Mouse (Mus musculus): Measurements from ENCODE around the gene Notch2.
A peak's percentile ranks its signal among the peaks of the same experiment; 100 is the strongest.
"Not testable (repeated sequence)": the region's sequence is repeated elsewhere in the genome, so short reads cannot be mapped to it uniquely, and the experiment has no call there.

Gene Notch2

DNA sequence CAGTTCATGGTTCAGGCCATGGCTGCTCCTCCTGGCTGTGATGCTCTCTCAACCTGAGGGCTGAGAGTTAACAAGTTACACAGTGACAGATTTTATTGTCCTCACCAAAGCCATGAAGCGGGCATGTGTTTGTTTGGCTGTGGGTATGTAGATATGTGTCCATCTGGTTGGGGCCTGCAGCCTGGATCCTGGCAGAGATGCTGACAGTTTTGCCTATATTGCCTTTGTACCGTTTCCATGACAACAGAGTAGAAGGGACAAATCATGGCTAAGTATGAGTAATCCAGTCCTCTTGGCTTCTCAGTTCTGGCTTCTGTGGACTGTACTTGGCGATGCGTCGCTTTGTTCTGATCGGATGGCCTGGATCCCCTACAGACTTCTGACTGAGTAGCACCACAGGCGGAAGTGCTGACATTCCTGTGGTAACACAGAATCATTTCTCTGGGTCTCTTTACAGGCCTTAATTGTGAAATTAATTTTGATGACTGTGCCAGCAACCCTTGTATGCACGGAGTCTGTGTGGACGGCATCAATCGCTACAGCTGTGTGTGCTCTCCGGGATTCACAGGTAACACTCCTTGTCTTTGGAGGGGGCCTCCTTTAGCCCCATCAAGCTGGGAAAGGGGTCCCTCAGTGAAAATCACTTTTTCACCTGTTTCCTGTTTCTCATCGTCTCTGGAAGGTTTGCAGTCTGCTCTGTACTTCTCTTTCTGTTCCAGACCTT, 93.4 kb downstream of the Notch2 start:
- peak in 1 of 2 experiments; percentile 10 for DNase-seq

DNA sequence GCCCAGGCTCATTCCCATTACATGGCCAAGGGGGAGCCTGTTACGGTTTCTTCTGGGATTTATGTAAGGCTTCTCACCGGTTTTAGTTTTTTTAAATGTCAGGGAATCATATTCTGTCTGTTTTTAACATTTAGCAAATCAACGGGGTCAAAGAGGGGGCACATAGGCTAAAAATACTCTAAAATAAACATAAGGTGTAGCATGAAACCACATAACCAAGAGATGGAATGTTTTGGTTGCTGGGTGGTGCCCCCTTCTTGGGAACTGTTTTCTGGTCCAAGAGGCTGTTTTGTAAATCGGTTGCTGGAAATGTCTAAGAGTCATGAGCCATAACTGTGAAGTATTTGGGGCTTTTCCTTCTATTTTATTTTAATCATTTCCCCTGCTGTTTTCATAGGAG, 95.1 kb downstream of the Notch2 start:
- no peak for DNase-seq

DNA sequence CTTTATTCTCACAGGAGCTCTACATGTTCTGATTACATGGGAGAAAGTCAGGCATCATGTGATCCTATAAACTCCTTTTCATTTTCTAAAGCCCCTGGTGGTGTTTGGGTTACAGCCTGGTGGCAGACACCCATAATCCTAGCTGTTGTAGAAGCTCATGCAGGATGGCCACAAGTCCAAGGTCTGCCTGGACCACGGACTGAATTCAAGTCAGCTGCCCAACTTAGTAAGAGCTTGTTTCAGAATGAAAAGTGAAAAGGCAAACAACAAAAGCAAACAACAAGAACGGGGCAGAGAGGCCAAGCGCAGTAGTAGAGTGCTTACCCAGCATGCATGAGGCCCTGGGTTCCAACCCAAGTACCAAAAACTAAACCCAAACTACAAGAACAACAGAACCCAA, 95.5 kb downstream of the Notch2 start:
- DNase-seq, result no peak

DNA sequence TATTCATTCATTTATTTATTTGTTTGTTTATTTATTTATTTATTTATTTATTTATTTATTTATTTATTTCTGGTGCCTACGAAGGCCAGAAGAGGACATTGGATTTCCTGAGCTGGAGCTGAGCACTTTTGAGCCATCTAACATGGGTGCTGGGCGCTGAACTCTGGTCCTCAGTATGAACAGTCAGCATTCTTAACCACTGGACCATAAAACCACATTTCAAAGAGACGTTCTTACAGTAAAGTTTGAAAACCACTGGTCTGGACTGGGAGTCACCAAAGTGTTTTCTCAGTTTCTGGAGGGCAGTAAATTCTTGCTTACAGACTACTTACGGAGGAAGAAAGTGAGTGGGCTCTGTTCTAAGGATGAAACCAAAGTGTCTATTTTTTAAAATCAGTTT, 97.3 kb downstream of the Notch2 start:
- no peak for DNase-seq

DNA sequence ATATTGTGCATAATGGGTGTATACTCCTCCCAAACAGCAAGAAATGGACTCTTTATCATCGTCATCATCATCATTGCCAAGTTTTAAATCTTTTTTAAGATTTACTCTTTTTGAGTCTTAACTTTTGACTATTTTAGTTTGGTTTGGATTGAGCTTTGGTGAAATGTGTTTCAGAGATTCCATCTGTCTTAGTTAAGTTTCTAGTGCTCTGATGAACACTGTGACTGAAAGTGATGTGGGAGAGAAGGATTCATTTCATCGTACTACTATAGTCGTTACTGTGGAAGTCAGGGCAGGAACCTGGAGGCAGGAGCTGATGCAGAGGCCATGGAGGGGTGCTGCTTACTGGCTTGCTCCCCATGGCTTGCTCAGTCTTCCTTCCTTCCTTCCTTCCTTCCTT, 104.9 kb downstream of the Notch2 start:
- DNase-seq, result no peak

DNA sequence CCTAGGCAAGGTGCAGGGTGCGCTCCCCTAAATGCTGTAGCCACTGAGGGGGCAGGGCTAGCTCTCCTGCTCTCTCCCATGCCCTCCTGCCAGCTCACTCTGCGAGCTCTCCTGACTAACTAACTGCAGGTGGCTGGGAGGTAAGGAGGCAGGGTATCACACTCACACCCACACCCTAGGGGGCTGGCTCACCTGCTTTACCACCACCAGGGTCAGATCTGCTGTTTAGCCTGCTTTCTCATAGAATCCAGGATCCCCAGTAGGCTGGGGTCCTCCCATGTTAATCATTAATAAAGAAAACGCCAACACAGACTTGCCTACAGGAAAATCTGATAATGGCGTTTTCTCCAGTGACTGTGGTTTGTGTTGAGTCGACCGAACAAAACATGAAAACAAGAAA, 106.0 kb downstream of the Notch2 start:
- DNase-seq, result no peak

DNA sequence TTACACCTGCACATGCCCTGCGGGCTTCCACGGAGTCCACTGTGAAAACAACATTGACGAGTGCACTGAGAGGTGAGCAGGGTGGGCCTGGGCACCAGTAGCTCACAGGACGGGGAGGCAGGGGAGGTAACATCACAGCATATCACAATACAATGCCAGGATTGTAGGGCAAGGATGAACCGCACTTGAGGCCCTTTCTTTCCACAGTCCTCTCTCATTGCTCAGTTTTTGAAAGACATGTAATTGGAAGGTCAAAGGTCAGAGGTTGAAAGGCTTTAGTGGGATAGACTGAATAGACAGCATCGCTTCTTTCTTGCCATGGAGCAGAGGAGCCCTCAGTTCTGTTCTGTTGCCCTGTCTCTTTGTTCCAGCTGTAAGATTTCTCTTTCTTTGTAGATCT, 107.6 kb downstream of the Notch2 start:
- no peak for DNase-seq

DNA sequence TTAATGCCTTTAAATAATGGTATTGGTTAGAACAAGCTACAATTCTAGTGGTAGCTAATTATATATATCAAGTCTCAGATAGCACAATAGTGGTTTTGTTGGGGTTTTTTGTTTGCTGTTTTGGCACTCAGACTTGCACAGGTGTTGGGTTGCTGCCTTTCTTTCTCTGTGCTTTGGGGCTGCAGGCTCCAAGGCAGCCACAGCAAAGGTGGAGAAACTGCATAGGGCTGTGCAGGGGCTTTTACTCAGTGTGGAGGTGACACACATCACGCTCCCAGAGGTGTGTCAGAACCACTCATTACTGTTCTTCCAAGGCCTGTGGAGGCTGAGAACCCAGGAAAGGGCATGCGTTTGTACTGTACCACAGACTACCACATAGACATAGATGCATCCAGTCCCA, 114.4 kb downstream of the Notch2 start:
- DNase-seq, result no peak

DNA sequence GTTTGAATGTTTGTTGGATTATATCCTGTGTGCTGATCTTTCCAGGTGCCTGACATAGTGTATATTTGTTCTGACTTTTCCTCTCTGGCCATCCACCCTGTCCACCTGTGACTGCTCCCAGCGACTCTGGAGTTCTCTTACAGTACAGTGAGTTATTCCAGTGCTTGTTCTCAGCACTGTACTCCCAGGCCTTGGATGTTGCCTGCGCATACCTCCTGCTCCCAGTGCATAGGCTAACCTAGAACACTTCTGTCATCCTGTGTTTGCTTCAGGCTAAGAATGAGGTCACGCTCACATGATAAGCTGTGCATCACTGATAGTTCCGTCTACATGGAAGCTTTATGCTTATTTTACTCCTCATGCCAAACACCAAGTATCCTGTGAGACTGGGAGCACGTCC, 115.4 kb downstream of the Notch2 start:
- no peak for DNase-seq

DNA sequence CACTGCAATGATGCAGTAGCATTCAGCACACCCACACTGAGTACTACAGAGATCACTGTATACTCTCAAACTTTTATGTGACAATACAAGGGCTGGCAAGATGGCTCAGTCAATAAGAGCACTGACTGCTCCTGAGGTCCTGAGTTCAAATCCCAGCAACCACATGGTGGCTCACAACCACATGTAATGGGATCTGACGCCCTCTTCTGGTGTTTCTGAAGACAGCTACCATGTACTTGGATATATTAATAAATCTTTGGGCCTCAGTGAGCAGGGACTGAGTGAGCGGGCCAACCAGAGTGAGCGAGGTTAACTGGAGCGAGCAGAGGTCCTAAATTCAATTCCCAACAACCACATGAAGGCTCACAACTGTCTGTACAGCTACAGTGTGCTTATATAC, 118.8 kb downstream of the Notch2 start:
- DNase-seq, result not testable (repeated sequence)

DNA sequence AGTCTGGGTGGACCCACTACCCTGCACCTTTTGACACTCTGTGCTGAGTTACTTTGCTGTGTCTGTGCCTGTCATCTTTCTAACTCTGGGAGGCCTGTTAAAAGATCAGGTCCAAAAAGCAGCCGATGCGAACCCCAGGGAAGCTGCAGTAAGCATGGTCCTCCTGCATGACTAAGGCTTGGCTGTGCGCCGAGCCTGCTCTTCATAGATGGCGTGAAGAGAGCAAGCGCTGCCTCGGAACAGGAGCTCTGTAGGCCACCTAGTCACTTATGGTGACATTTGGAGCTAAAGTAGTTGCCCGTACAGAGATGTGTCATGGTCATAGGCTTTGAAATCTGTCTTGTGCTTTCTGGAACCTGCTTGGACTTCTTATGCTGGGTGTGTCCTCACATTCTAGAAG, 119.3 kb downstream of the Notch2 start:
- no peak for DNase-seq

DNA sequence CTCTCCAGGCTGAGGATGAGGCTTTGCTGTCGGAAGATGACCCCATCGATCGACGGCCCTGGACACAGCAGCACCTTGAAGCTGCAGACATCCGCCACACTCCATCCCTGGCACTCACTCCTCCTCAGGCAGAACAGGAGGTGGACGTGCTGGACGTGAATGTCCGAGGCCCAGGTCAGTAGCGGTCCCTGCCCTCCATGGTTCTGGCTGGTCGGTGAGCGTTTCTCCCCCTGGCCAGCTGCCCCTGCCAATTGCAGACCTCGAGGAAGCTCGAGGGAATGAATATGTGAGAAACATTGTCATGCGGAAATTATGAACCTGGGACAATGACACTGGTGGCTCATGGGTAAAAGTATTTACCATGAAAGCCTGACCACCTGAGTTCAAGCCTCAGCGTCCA, 128.1 kb downstream of the Notch2 start:
- DNase-seq, result no peak

DNA sequence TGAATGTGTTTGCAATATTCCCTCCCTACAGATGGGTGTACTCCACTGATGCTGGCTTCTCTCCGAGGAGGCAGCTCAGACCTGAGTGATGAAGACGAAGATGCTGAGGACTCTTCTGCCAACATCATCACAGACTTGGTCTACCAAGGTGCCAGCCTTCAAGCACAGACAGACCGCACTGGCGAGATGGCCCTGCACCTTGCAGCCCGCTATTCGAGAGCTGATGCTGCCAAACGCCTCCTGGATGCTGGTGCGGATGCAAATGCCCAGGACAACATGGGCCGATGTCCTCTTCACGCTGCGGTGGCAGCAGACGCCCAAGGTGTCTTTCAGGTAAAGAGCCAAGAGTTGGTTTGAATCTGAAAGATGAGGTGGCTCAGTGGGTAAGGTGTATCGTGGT, 129.5 kb downstream of the Notch2 start:
- DNase-seq, result no peak

DNA sequence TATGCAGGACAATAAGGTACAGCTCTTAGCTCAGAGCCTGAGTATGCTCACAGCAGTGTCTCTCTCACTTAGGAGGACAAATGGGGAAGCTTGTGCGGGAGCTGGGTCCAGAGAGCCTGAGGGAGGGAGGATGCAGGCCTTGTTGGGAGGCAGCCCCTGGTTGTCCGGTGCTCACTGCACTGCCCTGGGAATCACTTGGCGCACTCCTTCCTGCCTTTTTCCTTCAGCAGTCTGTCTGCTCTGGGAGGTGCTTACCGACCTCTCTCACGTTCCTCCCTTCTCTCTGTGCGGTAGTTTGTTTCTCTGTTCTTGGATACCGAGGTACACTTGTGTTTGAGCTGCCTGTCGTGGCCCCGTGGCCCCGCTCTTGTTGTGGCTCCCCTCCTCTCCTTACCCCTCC, 131.9 kb downstream of the Notch2 start:
- DNase-seq, result no peak

DNA sequence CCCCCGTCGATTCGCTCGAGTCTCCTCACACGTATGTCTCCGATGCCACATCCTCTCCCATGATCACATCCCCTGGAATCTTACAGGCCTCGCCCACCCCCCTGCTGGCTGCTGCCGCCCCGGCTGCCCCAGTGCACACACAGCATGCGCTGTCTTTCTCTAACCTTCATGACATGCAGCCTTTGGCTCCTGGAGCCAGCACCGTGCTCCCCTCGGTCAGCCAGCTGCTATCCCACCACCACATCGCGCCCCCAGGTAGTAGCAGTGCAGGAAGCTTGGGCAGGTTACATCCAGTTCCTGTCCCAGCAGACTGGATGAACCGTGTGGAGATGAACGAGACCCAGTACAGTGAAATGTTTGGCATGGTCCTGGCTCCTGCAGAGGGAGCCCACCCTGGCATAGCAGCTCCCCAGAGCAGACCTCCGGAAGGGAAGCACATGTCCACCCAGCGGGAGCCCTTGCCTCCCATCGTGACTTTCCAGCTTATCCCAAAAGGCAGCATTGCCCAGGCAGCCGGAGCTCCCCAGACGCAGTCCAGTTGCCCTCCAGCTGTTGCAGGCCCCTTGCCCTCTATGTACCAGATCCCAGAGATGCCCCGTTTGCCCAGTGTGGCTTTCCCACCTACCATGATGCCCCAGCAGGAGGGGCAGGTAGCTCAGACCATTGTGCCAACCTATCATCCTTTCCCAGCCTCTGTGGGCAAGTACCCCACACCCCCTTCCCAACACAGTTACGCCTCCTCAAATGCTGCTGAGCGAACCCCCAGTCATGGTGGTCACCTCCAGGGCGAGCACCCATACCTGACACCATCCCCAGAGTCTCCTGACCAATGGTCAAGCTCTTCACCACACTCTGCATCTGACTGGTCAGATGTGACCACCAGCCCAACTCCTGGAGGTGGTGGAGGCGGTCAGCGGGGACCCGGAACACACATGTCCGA, 133.4 kb downstream of the Notch2 start:
- no peak for DNase-seq

DNA sequence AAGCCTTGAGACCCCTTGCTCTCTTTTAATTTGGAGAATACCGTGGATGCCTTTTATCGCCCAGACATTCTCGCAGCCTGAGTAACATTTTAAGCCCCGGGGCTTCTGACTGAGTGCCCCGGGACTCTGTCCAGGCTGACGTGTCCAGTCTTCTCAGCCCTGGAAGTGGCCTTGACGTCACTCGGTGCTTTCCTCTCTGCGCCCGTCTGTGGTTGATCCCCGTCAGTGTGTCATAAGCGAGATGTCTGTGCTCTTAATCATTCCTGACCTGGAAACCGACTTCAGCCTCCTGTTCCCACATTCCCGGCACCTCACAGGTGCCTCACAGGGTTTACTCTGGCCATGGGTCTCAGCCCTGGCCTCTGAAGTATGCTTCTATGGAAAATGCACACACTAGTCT, 134.4 kb downstream of the Notch2 start:
- DNase-seq, result no peak

DNA sequence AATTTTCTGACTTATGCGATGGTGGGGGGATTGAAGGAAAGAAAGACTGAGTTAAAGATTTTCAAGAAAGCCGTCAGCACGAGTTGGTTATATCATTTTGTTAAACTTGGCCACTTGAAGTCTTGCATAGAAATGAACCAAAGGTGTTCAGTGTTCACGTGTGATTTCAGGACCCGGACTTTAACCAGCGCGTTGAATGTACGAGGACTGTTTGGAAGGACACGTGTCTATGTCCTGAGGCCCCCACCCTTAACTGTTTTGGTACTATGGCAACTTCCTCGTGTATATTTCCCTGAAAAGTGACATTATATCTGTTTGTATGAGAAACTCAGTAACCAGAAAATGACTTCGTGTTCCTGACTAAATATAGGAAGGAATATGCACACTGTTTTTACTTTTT, 136.6 kb downstream of the Notch2 start:
- DNase-seq, result no peak

DNA sequence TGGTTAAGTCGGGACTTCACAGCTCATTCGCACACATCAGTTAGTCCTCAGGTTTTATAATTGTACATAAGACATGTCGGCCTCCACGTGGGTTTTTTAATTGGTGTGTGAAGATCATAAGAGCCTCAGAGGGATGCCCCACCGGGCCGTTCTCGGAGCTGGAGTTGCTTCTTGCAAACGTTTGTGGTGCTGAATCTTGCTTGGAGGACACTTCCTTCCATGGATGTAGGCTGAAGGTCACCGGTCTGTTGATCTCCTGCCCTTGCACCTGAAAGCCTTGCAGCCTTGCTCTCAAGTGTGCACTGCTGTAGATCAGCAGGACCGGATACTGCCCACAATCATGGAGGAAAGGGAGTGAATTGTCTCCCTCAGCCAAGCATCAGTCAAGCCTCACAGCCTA, 137.7 kb downstream of the Notch2 start:
- DNase-seq, result no peak

DNA sequence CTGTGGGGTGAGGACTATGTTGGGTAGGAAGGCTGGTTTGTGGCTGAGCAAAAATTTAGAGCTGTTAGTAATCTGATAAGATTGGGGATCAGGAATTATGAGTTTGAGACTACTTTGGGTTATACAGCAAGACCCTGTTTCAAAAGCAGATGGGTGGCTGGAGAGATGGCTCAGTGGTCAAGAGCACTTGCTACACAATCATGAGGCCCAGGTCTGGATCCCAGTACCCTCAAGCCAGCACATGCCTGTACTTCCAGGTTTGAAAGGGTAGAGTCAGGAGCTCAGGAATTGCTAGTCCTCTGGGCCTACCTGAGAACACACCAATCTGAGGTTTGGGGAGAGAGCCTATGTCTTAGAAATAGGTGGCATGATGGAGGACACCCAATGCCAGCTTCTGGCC, 140.1 kb downstream of the Notch2 start:
- DNase-seq, result no peak

DNA sequence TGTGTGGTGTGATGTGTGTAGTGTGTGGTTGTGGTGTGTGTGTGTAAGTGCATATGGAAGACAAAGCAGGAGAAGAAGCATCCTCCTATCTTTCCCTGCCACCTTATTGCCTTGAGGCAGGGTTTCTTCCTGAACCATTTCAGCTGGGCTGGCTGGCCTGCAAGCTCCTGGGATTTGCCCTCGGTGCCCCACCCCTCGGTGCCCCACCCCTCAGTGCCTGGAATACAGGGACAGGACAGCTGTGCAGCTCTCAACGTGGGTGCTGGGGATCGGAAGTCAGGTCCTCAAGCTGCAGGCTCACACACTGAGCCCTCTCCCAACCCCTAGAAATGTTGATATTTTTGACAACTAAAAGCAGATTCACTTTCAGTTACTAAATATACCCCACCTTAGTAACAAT, 142.8 kb downstream of the Notch2 start:
- no peak for DNase-seq

DNA sequence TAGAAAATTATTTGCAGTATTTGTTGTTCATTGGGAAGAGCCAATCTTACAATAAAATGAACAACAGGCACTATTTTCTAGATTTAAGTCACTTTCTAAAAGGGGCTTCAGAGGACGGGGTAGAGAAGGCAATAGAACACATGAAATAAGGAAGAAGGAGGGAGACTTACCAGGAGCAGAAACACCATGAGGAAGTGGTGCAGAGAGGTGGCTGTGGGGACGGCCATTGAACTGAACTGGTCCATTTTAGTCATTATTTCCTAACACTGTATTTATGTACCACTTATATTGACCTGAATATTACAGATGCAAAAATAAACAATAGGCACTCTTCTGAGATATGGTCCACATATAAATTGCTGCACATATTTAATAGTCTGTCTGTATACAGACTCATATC, 143.7 kb downstream of the Notch2 start:
- no peak for DNase-seq

DNA sequence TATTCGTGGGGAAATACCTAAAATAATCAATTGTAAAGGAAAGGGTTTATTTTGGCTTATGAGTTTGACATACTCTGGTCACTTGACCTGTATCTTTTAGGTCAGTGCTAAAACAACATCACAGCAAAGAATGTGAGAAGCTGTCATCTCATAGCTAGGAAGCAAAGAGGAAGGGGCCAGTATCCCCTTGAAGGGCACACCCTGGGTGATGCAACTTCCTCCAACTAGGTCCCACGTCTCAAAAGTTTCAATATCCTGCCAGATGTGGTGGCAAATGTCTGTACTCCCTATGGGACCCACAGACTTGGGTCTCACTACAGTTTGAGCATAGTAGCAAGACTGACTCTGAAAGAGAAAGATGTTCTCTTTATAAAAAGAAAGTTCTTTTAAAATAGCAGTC, 144.3 kb downstream of the Notch2 start:
- no peak for DNase-seq

DNA sequence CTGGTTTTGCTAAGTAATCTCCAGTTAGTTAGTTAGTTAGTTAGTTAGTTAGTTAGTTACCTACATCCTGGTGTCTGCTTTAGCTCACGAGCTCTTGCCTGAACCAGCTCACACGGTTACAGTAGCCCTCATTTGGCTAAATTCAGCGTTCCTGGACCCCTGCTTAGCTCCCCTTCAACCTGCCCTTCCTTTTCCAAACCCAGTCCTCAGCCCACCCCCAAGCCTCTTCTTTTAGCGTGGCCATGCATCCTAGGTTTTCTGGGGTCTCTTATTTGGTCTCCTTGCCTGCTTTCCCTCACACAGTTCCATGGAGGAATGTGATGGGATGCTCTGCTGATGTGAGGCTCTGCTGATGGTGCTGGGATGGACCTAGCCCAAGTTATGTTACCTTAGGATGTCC, 145.3 kb downstream of the Notch2 start:
- no peak for DNase-seq

DNA sequence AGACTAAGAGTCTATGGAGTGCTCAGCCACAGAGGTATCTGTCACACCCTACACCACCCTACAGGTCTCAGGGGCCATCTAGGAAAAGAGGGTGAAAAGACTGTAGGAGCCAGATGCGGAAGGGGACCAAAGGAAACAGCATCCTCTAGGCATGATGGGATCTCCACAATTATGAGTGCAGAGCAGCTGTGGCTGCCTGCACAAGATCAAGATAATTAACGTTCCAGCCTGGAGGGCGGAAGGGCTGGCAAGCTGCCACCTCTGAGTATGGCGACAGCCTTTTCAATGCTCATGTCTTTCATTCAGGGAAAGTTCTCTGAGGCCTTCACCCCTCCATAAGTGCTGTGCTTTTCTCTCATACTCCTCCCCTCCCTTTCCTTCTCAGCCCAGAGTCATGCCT, 146.0 kb downstream of the Notch2 start:
- no peak for DNase-seq

DNA sequence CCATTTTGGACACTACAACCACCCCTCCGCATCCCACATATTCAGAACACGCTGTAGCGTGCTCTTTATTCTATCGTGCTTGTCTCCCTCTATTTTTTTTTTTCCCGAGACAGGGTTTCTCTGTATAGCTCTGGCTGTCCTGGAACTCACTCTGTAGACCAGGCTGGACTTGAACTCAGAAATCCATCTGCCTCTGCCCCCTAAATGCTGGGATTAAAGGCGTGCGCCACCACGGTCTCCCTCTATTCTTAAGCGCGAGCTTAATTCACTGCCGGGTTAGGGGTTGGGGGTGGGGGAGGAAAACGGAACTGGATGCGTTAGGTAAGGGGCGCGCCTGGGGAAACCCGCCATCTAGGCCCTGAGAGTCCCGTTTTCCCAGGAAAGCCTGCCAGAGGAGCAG, 147.0 kb downstream of the Notch2 start, which contains the start of gene Adam30:
Adam30 (plus strand) TSS at position 301 of the 400 bp plus-strand sequence.
- DNase-seq, result no peak
